Comparison of ENCODE assay signal across 17 mouse cellular contexts in genomic region chr10:127936747-127937409, GRCm38 (mm10). TPM values are rescaled to one million over a fixed set of nuclear protein-coding genes. Genes with fewer than 3 reads are reported as not detected.
DNase-seq lines count a peak whose midpoint lies in the region; ATAC-seq lines count a peak whose summit lies in the region.
"Had no signal": no experiment of that assay in that cellular context is flagged by ENCODE, and none has a peak within 500 bp of the region (broad histone marks: within the 10 kb centered on the region; RNA-seq: fewer than 3 reads in every experiment).

No protein-coding gene starts in this region.

- H3K9ac ChIP-seq in heart, embryonic 11.5 days (ENCODE audit: low read depth, low read length), result no peak overlapping the region
- H3K9ac ChIP-seq in hindbrain, embryonic 12.5 days, result no peak overlapping the region
- H3K9ac ChIP-seq: heart, embryonic 15.5 days; limb, embryonic 12.5 days; neural tube, embryonic 12.5 days had no signal

- no peak overlapping the region for H3K4me2 ChIP-seq in heart, embryonic 11.5 days
- no peak overlapping the region for H3K4me2 ChIP-seq in hindbrain, embryonic 12.5 days (replicated peaks)
- H3K4me2 ChIP-seq: heart, embryonic 15.5 days; limb, embryonic 12.5 days; neural tube, embryonic 12.5 days had no signal

- H3K36me3 ChIP-seq in heart, embryonic 10.5 days, result no peaks in the 10 kb centered on the region
- H3K36me3 ChIP-seq in heart, embryonic 11.5 days (ENCODE audit: control insufficient read depth, insufficient read depth, low read length), result no peaks in the 10 kb centered on the region
- H3K36me3 ChIP-seq in hindbrain, embryonic 12.5 days, result no peaks in the 10 kb centered on the region
- H3K36me3 ChIP-seq: heart, embryonic 15.5 days; limb, embryonic 12.5 days; midbrain, embryonic 10.5 days; neural tube, embryonic 12.5 days had no signal

- peak; percentile 38 for DNase-seq in heart, embryonic 10.5 days (ENCODE audit: low spot score)
- DNase-seq in lung, postnatal 25 days (ENCODE audit: low spot score), result peak; percentile 32
- DNase-seq in lung, adult 18-20 months, result no peak
- DNase-seq in skeletal muscle tissue, adult 2 months (ENCODE audit: low read depth, low spot score), result peak; percentile 15
- no peak for DNase-seq in spleen, postnatal 14 days (ENCODE audit: low spot score in 2 of 2)

- no peaks in the 10 kb centered on the region for H3K4me1 ChIP-seq in heart, embryonic 10.5 days
- no peaks in the 10 kb centered on the region for H3K4me1 ChIP-seq in heart, embryonic 11.5 days (ENCODE audit: control insufficient read depth, insufficient read depth, low read length)
- no peaks in the 10 kb centered on the region for H3K4me1 ChIP-seq in hindbrain, embryonic 12.5 days
- H3K4me1 ChIP-seq: heart, embryonic 15.5 days; limb, embryonic 12.5 days; midbrain, embryonic 10.5 days; neural tube, embryonic 12.5 days had no signal

- no peaks in the 10 kb centered on the region for H3K27me3 ChIP-seq in heart, embryonic 10.5 days (ENCODE audit: insufficient read depth, poor library complexity, severe bottlenecking)
- H3K27me3 ChIP-seq in heart, embryonic 11.5 days (ENCODE audit: control insufficient read depth, insufficient read depth, low read length), result no peaks in the 10 kb centered on the region
- no peaks in the 10 kb centered on the region for H3K27me3 ChIP-seq in hindbrain, embryonic 12.5 days
- H3K27me3 ChIP-seq: heart, embryonic 15.5 days; limb, embryonic 12.5 days; neural tube, embryonic 12.5 days; Patski had no signal

- ATAC-seq in heart, embryonic 11.5 days (replicated peaks; ENCODE audit: insufficient number of reproducible peaks, low FRiP score, low TSS enrichment), result no peak
- peak; percentile 46 to 61; a peak in 3 of 4 replicates for ATAC-seq in hematopoietic stem cell, adult 5-6 weeks (replicated peaks in 1 of 2; ENCODE audit: insufficient read depth in 1 of 2, low FRiP score in 2 of 2, low TSS enrichment in 1 of 2, low read depth in 1 of 2, poor library complexity in 2 of 2, severe bottlenecking in 2 of 2)
- ATAC-seq in hindbrain, embryonic 12.5 days (ENCODE audit: low FRiP score), result no peak
- ATAC-seq: inflammation-experienced regulatory T-cells, adult 6 months; Patski had no signal

- H3K9me3 ChIP-seq in heart, embryonic 10.5 days, result no peaks in the 10 kb centered on the region
- no peaks in the 10 kb centered on the region for H3K9me3 ChIP-seq in heart, embryonic 11.5 days (replicated peaks; ENCODE audit: control insufficient read depth, low read length)
- peaks cover 5% of the 10 kb centered on the region; the same call in 1 of the 2 replicates for H3K9me3 ChIP-seq in hindbrain, embryonic 12.5 days (replicated peaks)
- H3K9me3 ChIP-seq: heart, embryonic 15.5 days; midbrain, embryonic 10.5 days; neural tube, embryonic 12.5 days had no signal

- no peak overlapping the region for H3K4me3 ChIP-seq in heart, embryonic 10.5 days
- no peak overlapping the region for H3K4me3 ChIP-seq in heart, embryonic 11.5 days (ENCODE audit: low read depth, low read length)
- H3K4me3 ChIP-seq in hindbrain, embryonic 12.5 days, result no peak overlapping the region
- H3K4me3 ChIP-seq: erythroblast, embryonic 14.5 days; heart, embryonic 15.5 days; limb, embryonic 12.5 days; midbrain, embryonic 10.5 days; neural tube, embryonic 12.5 days had no signal

- WGBS in heart, embryonic 10.5 days, result 83% methylated on average over 19 of the region's 19 CpGs
- WGBS in heart, embryonic 11.5 days (ENCODE audit: insufficient replicate concordance), result 81% methylated on average over 19 of the region's 19 CpGs
- 88% methylated on average over 19 of the region's 19 CpGs for WGBS in hindbrain, embryonic 12.5 days

- no peak overlapping the region for H3K27ac ChIP-seq in heart, embryonic 10.5 days
- H3K27ac ChIP-seq in heart, embryonic 11.5 days (ENCODE audit: low read depth, low read length), result no peak overlapping the region
- H3K27ac ChIP-seq in hindbrain, embryonic 12.5 days, result no peak overlapping the region
- H3K27ac ChIP-seq: heart, embryonic 15.5 days; limb, embryonic 12.5 days; midbrain, embryonic 10.5 days; neural tube, embryonic 12.5 days had no signal

RNA-seq across cellular contexts. Expression of gene Sdr9c7, which starts 38.6 kb away (rescaled TPM):
- not detected in 2 replicates for polyA plus RNA-seq in heart, embryonic 10.5 days (2016; fragmentation: Nextera tagmentation; extraction: Ambion mirVana)
- polyA plus RNA-seq in heart, embryonic 11.5 days (2014; fragmentation: Nextera tagmentation; extraction: Ambion mirVana), result not detected in 2 replicates
- total RNA-seq in hematopoietic stem cell, adult 5-6 weeks (2017), result not detected in 2 replicates
- polyA plus RNA-seq in hindbrain, embryonic 12.5 days (2016; fragmentation: Nextera tagmentation; extraction: Ambion mirVana), result not detected in 2 replicates
- total RNA-seq: layer of hippocampus, postnatal 10 days had no signal
- polyA plus RNA-seq: erythroblast, embryonic 14.5 days; heart, embryonic 15.5 days; inflammation-experienced regulatory T-cells, adult 6 months; limb, embryonic 12.5 days; midbrain, embryonic 10.5 days; neural tube, embryonic 12.5 days; Patski had no signal

RNA-seq across cellular contexts. Expression of gene Rdh7, which starts 48.3 kb away (rescaled TPM):
- not detected in 2 replicates for polyA plus RNA-seq in heart, embryonic 10.5 days (2016; fragmentation: Nextera tagmentation; extraction: Ambion mirVana)
- not detected in 2 replicates for polyA plus RNA-seq in heart, embryonic 11.5 days (2014; fragmentation: Nextera tagmentation; extraction: Ambion mirVana)
- total RNA-seq in hematopoietic stem cell, adult 5-6 weeks (2017), result not detected in 2 replicates
- polyA plus RNA-seq in hindbrain, embryonic 12.5 days (2016; fragmentation: Nextera tagmentation; extraction: Ambion mirVana), result not detected in 2 replicates
- total RNA-seq: layer of hippocampus, postnatal 10 days had no signal
- polyA plus RNA-seq: erythroblast, embryonic 14.5 days; frontal cortex, adult 2 months; heart, embryonic 15.5 days; inflammation-experienced regulatory T-cells, adult 6 months; limb, embryonic 12.5 days; midbrain, embryonic 10.5 days; neural tube, embryonic 12.5 days; Patski had no signal

Comparison
In these comparisons a context has a peak if more than half of its experiments do, and no peak if none do; other contexts are left out.
1. DNase-seq: peak in heart, embryonic 10.5 days (single experiment), lung, postnatal 25 days (single experiment) and skeletal muscle tissue, adult 2 months (single experiment); none in lung, adult 18-20 months (0 of 2) and spleen, postnatal 14 days (0 of 2).
2. ATAC-seq: peak in hematopoietic stem cell, adult 5-6 weeks (2 of 2); none in heart, embryonic 11.5 days (single experiment) and hindbrain, embryonic 12.5 days (single experiment).